Mouse (Mus musculus) heart, adult 2 months (tissue): ENCODE data around the gene Tmem206.

ENCODE experiments used
- CTCF ChIP-seq: fragments of 200-600 bp; IDR thresholded peaks from 2 replicates; pipeline ENCODE4 v1.8.1; 2022; ENCODE audit warnings: antibody characterized with exemption, mild to moderate bottlenecking, moderate library complexity
- POLR2A ChIP-seq: fragments of 200-500 bp; IDR thresholded peaks from 2 replicates; pipeline ENCODE4 v1.6.1; 2011; ENCODE audit warnings: mild to moderate bottlenecking, low read depth, low read length, control low read depth; ENCODE audit not compliant: insufficient read depth

DNA sequence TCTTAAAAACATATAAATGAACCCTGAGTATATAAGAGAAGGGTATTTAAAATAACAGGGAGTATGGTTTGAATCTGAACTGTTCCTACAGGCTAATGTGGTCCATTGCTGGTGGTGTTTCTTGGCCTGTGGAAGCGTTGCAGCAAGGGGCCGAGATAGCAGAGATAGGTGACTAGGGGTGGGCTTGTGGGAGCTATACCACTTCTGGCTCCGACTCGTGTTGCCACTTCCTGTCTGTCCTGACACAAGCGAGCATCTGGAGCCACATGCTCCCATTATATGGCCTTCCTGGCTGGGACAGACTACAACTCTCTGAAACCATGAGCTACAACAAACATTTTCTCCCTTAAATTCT lies 49.9 kb downstream of the Tmem206 start:
- TF ChIP-seq CTCF (no peak), POLR2A (no peak)
